Comparison of ENCODE assay signal across 20 mouse cellular contexts in genomic region chr12:38508195-38508594, GRCm38 (mm10).
"Had no signal": no experiment of that assay in that cellular context is flagged by ENCODE, and none has a peak within 500 bp of the region (broad histone marks: within the 10 kb centered on the region; RNA-seq: fewer than 3 reads in every experiment).

No protein-coding gene starts in this region.

- H3K27ac ChIP-seq: kidney, postnatal 0 days; layer of hippocampus, adult 2 months; limb, embryonic 10.5 days; limb, embryonic 13.5 days; liver, embryonic 12.5 days; liver, embryonic 15.5 days; lung, embryonic 15.5 days; midbrain, embryonic 13.5 days; stomach, postnatal 0 days had no signal

- H3K9me3 ChIP-seq: limb, embryonic 10.5 days; limb, embryonic 13.5 days; liver, embryonic 12.5 days; liver, embryonic 15.5 days; lung, embryonic 15.5 days; megakaryocyte, embryonic 14.5 days; midbrain, embryonic 13.5 days had no signal

- H3K9ac ChIP-seq: limb, embryonic 13.5 days; liver, embryonic 12.5 days; liver, embryonic 15.5 days; lung, embryonic 15.5 days; midbrain, embryonic 13.5 days had no signal

- H3K4me1 ChIP-seq: limb, embryonic 10.5 days; limb, embryonic 13.5 days; liver, embryonic 12.5 days; liver, embryonic 15.5 days; lung, embryonic 15.5 days; megakaryocyte, embryonic 14.5 days; midbrain, embryonic 13.5 days had no signal

- H3K36me3 ChIP-seq: limb, embryonic 10.5 days; limb, embryonic 13.5 days; liver, embryonic 12.5 days; liver, embryonic 15.5 days; lung, embryonic 15.5 days; midbrain, embryonic 13.5 days had no signal

- H3K4me3 ChIP-seq: layer of hippocampus, adult 2 months; limb, embryonic 10.5 days; limb, embryonic 13.5 days; liver, embryonic 12.5 days; liver, embryonic 15.5 days; lung, embryonic 15.5 days; megakaryocyte, embryonic 14.5 days; midbrain, embryonic 13.5 days had no signal

- DNase-seq: kidney, postnatal 25 days; layer of hippocampus, adult 9-11 months; liver; lung, adult 18-20 months; lung, postnatal 10 days; lung, postnatal 36 days; right cerebral cortex, postnatal 4 days; thymus, adult 2 months; thymus, postnatal 14 days; thymus, postnatal 4 days had no signal

- H3K4me2 ChIP-seq: limb, embryonic 13.5 days; liver, embryonic 12.5 days; liver, embryonic 15.5 days; lung, embryonic 15.5 days; midbrain, embryonic 13.5 days had no signal

- ATAC-seq: liver, embryonic 12.5 days; midbrain, embryonic 13.5 days had no signal

- H3K27me3 ChIP-seq: limb, embryonic 13.5 days; liver, embryonic 12.5 days; liver, embryonic 15.5 days; lung, embryonic 15.5 days; megakaryocyte, embryonic 14.5 days; midbrain, embryonic 13.5 days had no signal
